Mouse (Mus musculus) brain, embryonic 18.5 days (tissue): Measurements from ENCODE around the gene Scgb2b3.

Source experiments
- DNase-seq: peaks from one replicate; pipeline ENCODE4 v3.0.0-alpha.2; 2012; ENCODE audit warnings: low read depth, low spot score

Scgb2b3 gene

DNA sequence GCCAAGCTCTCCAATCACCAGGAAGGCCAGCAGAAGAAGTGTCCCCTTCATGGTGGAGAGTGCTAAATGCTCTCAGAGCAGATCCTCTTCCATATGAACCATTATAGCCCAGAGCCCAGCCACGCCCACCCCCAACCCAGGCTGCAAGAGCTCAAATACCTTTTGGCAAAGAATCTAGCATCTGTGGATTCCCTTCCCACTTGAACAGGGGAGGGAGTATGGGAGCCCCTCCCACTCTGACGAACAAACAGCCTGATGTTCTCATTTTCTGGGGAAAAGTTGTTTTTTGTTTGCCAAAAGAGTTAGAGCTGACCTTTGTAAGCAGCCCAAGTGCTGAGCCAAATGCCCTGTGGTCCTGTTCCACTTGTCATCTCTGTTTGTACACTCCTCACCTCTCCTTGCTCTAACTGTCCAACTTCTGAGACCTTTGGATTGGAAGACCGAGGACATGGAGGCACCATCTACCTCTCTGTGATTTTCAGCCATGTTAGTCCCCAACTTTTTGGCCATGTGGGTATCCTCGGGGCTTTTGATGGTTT, at the start of gene Scgb2b3:
Gene Scgb2b3, minus strand, starts transcription at position 51 of the 539 bp plus-strand sequence.
- DNase-seq = no peak

DNA sequence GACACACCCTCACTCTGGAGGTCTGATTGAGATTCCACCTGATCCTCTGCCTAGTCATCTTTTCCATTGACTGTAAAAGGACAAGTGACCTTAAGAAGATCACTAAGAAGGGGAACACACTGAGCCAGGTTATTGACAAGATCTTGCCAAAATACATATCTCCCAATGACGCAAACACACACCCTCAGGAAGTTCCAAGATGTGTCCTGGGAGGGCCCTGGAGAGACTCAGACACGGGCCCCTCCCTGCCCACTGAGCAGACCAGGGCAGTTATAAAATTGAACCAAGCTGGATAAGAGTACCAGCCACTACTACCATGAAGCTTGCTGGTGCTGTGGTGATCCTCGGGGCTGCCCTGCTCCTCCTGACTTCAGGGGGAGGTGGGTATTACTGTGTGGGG, 13.4 kb upstream of the Scgb2b3 start, which contains the start of gene Scgb1b3:
Gene Scgb1b3, plus strand, starts transcription at position 301 of the 400 bp plus-strand sequence.
- DNase-seq = no peak
